Mouse (Mus musculus) cerebral cortex, adult 2 months (tissue): ENCODE data around the gene Fxyd1.

Experiments used
- WGBS: fragments of 180-500 bp; shearing (Covaris S2); methylation state at CpG from one replicate; pipeline ENCODE4 v1.1.7; 2018; 5-methylcytosine and 5-hydroxymethylcytosine counted together

Fxyd1 gene

GRCm38 (mm10) chr7:31008889-31009288, 48.1 kb downstream of the Fxyd1 start:
- WGBS, result 70% methylated on average over 3 of the region's 3 CpGs

- 69% methylated on average over 1 of the region's 1 CpGs for WGBS
Observed at GRCm38 (mm10) chr7:31008175-31008574, 48.8 kb downstream of the Fxyd1 start.

- 93% methylated on average over 1 of the region's 1 CpGs for WGBS
Observed at GRCm38 (mm10) chr7:31007775-31008174, 49.2 kb downstream of the Fxyd1 start.

GRCm38 (mm10) chr7:31002650-31003049, 54.3 kb downstream of the Fxyd1 start:
- whole genome bisulfite sequencing, result 78% methylated on average over 8 of the region's 8 CpGs
